Mouse (Mus musculus) heart, embryonic 10.5 days (tissue): ENCODE data around the gene Agbl3. TPM values are rescaled to one million over a fixed set of nuclear protein-coding genes. Genes with fewer than 3 reads are reported as not detected.

Source experiments
- DNase-seq: peaks from one replicate; pipeline ENCODE4 v3.0.0-alpha.2; 2017; ENCODE audit warnings: low spot score
- H3K27ac ChIP-seq: fragments of 300-500 bp; sonication (generic); 2 replicates; pipeline ENCODE4 v1.5.1; 2016; ENCODE audit warnings: mild to moderate bottlenecking
- H3K27me3 ChIP-seq: fragments of 300-500 bp; sonication (generic); 2 replicates; pipeline ENCODE4 v1.6.1; 2016; ENCODE audit warnings: mild to moderate bottlenecking; ENCODE audit not compliant: poor library complexity, insufficient read depth, severe bottlenecking
- H3K36me3 ChIP-seq: fragments of 300-500 bp; sonication (generic); 2 replicates; pipeline ENCODE4 v1.6.1; 2016; ENCODE audit warnings: mild to moderate bottlenecking, moderate library complexity
- H3K4me1 ChIP-seq: fragments of 300-500 bp; sonication (generic); 2 replicates; pipeline ENCODE4 v1.6.1; 2016; ENCODE audit warnings: mild to moderate bottlenecking
- H3K4me3 ChIP-seq: fragments of 300-500 bp; sonication (generic); 2 replicates; pipeline ENCODE4 v1.5.1; 2016; ENCODE audit warnings: mild to moderate bottlenecking, moderate library complexity
- H3K9me3 ChIP-seq: fragments of 300-500 bp; sonication (generic); 2 replicates; pipeline ENCODE4 v1.6.1; 2016; ENCODE audit warnings: mild to moderate bottlenecking, moderate library complexity
- WGBS: fragments of 180-500 bp; shearing (Covaris S2); methylation state at CpG from one replicate; pipeline ENCODE4 v1.1.7; 2016; 5-methylcytosine and 5-hydroxymethylcytosine counted together
- polyA plus RNA-seq: library from polyadenylated mRNA; unstranded; fragments of >200 nt; fragmentation: Nextera tagmentation; extraction: Ambion mirVana; gene quantifications from 2 replicates; pipeline ENCODE4 v1.2.1, GENCODE M21; 2016

The Agbl3 gene
- polyA plus RNA-seq, 1 experiment from 2014 or later, result 6.0 TPM

DNA sequence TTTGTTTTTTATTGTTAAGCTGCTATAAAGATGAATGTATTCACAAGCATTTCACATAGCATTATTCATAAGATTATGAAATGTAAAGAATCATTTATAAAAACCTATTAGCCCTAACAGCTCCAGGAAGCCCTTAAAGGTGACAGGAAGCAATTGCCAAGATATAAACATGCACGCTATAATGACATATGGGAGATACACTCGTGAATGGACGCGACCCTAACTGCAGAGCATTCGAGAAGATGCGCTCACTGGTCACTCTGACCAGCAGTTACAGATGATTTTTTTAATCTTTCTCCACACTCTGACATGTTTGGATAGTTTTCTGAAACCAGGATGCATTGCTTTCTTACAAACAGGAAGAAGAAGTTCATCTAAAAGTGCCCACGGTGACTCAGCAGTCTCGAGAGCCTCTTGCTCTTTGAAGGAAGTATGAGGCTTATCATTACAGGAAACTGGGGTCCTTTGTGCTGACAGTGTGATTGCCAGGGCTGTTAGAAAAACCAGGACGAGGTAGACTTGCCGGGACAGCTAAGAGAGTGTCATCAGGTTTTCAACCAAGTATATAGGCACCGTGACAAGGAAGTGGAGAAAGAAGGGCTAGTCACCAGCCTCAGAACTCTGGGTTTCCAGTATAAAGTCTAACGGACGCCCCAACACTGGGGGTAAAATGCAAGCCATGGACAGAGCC lies 89.1 kb downstream of the Agbl3 start:
- H3K4me1 ChIP-seq, result peaks cover 60% of the 10 kb centered on the region
- H3K36me3 ChIP-seq, result peaks cover 4% of the 10 kb centered on the region
- H3K4me3 ChIP-seq, result no peak overlapping the region
- WGBS, result 47% methylated on average over 13 of the region's 13 CpGs
- peak overlapping the region; percentile 73 for H3K27ac ChIP-seq
- H3K27me3 ChIP-seq, result no peaks in the 10 kb centered on the region
- DNase-seq, result no peak
- H3K9me3 ChIP-seq, result no peaks in the 10 kb centered on the region

DNA sequence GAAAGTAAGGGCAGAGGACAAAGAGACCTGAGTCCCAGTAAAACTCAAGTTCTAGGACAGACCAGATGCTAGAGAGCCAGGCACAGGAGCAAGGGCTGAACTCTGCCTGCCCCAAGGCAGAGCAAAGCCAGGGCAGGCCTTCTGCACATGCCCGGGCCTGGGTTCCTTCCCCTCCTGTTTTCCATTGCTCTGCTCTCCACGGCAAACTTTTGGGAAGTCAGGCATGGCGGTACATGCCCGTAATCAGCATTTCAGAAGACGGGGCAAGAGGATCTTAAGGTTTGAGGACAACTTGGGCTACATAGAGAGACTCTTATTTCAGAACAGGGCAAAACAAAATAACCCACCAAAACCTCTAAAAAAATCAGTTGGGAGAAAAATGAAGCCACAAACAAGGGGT lies 89.9 kb downstream of the Agbl3 start:
- Histone ChIP-seq H3K4me3 (no peak overlapping the region), H3K9me3 (no peaks in the 10 kb centered on the region), H3K4me1 (peaks cover 66% of the 10 kb centered on the region), H3K27ac (peak overlapping the region; percentile 73), H3K27me3 (no peaks in the 10 kb centered on the region), H3K36me3 (peaks cover 4% of the 10 kb centered on the region)
- no peak for DNase-seq
- WGBS, result 71% methylated on average over 5 of the region's 5 CpGs

DNA sequence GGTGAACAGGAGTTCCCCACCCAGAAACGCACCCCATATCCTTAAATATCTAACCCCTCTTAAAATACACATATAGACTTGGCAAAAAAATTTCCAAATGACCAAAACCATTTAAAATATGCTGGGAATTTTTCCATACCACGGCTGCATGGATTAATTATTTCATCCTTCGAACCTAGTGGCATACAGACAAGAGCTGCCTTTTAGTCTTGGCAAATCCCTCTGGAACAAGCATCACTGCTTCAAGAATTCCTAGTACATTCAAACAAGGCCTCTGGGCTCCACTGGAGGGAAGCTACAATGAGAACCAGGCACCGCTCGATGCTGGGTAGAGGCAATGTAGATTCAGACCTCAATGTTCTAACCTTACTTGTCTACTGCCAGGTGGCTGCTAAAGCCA lies 90.5 kb downstream of the Agbl3 start:
- DNase-seq, result no peak
- Histone ChIP-seq H3K4me3 (no peak overlapping the region), H3K27ac (peak overlapping the region; percentile 73; the same call in 1 of the 2 replicates), H3K9me3 (no peaks in the 10 kb centered on the region), H3K4me1 (peaks cover 66% of the 10 kb centered on the region), H3K36me3 (peaks cover 4% of the 10 kb centered on the region), H3K27me3 (no peaks in the 10 kb centered on the region)
- WGBS, result 83% methylated on average over 5 of the region's 5 CpGs

DNA sequence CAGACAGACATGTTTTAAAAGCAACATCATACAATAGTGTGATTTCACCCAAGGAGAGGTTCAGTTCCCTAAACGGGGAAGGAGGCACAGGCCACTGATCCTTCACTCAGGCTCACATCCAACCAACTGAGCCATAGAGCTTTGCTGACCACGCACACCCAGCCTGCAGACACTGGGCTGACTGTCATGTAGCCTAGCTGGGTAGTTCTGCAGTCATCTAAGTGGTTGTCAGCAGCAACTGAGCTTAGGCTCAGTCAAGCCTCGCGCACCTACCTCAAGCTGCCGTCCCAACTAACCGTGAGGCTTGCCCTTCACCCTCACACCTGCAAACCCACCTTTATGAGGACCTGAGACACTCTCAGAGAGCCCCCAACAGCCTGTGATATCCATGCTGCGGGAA lies 91.7 kb downstream of the Agbl3 start:
- no peak for DNase-seq
- Histone ChIP-seq H3K36me3 (peaks cover 4% of the 10 kb centered on the region), H3K27ac (peak overlapping the region; percentile 45; the same call in 1 of the 2 replicates), H3K4me3 (no peak overlapping the region), H3K4me1 (peaks cover 68% of the 10 kb centered on the region), H3K9me3 (no peaks in the 10 kb centered on the region), H3K27me3 (no peaks in the 10 kb centered on the region)
- 92% methylated on average over 7 of the region's 7 CpGs for WGBS

DNA sequence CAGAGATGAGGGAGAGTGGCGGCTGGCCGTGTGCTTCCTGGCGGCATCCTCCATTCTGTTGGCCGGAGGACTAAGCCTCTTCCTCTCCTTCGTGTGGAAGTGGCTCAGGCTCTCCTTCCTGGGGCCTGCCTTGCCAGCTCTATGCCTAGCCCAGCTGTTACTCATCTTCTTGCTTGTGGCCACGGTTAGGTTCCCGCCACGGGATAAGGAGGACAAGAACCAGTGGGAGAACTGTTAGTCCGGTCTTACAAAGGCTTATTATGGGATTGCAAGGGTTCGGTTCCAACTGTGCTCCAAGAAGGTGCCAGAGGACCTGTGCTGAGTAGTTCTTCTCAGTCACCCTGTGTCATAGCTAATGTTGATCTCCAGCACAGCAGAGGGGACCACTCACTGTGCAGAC lies 92.6 kb downstream of the Agbl3 start:
- Histone ChIP-seq H3K4me3 (no peak overlapping the region), H3K27me3 (no peaks in the 10 kb centered on the region), H3K4me1 (peaks cover 70% of the 10 kb centered on the region), H3K9me3 (no peaks in the 10 kb centered on the region), H3K36me3 (peaks cover 4% of the 10 kb centered on the region), H3K27ac (peak overlapping the region; percentile 45; the same call in 1 of the 2 replicates)
- WGBS, result 86% methylated on average over 10 of the region's 10 CpGs
- no peak for DNase-seq

DNA sequence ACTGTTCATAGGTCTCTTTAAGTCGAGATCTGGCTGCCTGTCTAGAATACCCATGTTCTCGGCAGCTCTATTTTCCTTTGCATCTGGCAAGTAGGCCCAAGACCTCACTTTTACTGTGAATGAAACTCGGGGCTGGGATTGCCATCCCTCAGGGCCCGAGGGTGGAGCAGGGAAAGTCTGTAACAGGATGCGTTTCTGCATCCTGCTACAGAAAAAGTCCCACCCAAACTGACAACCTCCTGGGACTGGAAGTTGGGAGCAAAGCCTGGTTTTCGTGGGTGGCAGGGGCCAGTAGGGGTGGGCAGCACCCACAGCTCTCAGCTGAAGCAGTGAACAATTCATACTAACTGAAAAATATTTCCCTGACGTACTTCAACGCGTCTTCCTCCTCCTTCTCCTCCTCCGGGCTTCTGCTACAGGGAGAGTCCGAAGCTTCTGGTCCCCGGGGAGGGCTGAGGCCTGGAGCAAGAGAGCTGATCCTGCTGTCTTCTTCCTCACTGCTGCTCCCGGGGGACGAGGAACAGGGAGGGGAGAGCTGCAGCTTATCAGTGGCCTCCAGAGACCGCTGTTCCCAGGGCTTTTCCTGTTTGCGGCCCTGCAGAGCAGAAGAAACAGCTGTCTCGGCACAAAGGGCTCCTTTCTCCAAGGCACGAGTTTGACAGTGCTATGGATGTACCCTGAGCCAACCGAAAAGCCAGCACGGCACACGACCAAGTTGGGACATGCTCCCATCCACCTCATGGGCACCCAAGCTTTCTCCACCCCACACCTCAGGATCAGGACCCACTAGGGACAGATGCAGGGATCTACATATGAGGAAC lies 94.1 kb downstream of the Agbl3 start:
- H3K4me3 ChIP-seq, result no peak overlapping the region
- DNase-seq, result no peak
- peak overlapping the region; percentile 96 for H3K27ac ChIP-seq
- H3K4me1 ChIP-seq, result peaks cover 69% of the 10 kb centered on the region
- H3K36me3 ChIP-seq, result peaks cover 4% of the 10 kb centered on the region
- H3K9me3 ChIP-seq, result no peaks in the 10 kb centered on the region
- 36% methylated on average over 21 of the region's 21 CpGs for WGBS
- no peaks in the 10 kb centered on the region for H3K27me3 ChIP-seq

DNA sequence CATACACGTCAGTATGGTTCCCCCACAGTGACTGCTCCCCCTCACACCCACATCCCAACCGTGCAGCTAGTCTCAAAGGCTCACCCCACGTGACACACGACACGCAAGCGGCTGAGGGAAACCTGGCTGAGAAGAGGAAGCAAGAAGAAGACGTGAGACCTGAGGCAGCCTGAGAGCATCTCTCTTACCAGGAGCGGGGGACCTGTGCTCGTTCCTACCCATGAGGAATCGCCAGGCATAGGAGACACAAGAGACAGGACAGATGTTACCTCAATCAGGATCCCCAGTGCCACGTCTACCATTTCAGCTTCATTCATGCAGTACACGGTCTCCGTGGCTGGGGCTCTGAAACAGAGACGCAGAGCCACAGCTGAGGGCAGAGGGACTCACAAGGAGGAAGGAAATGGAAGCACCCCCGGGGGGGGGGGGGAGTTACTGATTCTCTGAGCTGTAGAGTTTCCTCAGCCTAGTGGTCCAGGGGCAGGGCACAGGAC lies 95.1 kb downstream of the Agbl3 start:
- WGBS, result 79% methylated on average over 15 of the region's 15 CpGs
- H3K27me3 ChIP-seq, result no peaks in the 10 kb centered on the region
- H3K9me3 ChIP-seq, result no peaks in the 10 kb centered on the region
- peaks cover 59% of the 10 kb centered on the region for H3K4me1 ChIP-seq
- H3K4me3 ChIP-seq, result no peak overlapping the region
- H3K36me3 ChIP-seq, result peaks cover 13% of the 10 kb centered on the region
- peak overlapping the region; percentile 96 for H3K27ac ChIP-seq
- no peak for DNase-seq

DNA sequence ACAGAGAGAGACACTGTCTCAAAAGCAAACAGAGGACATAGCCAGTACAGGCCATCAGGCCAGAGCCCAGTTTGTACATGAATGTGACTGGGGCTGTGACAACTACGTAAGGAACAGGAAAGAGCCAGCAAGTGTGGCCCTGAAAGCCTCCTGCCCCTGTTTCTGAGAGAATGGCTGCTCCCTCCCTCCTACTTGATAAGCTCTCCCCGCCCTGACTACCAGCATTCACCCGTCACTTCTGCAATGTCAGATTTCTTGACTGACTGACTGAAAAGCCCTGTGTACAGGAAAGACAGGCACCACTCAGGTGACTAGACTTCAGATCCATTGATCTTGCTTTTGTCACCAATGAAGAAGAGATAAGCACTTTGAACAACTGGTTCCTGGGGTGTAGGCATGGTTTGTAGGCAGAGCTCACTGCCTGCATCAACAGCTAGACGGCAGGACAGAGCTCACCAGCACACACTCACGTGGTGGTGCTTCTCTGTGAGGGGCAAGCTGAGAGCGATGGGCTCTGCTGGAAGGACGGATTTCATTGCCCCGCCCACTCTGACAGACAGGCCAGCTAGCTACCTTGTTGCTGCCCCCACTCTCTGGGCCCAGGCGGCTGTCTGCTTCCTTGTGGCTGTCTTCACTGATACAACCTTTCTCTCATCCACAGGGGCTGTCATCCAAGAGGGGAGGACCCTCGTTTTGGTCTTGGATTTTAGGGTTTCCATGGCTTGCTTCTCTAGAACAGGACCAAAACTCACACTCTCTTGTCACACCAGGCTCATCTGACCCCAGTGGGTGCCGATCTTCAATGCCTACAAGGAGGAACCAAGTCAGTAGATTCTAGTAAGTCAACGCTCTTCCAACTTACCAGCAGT lies 96.0 kb downstream of the Agbl3 start:
- Histone ChIP-seq H3K27me3 (no peaks in the 10 kb centered on the region), H3K9me3 (no peaks in the 10 kb centered on the region), H3K27ac (peak overlapping the region; percentile 96), H3K36me3 (peaks cover 22% of the 10 kb centered on the region), H3K4me3 (peak overlapping the region; percentile 78; the same call in 1 of the 2 replicates), H3K4me1 (peaks cover 52% of the 10 kb centered on the region)
- no peak for DNase-seq
- WGBS, result 21% methylated on average over 12 of the region's 12 CpGs

DNA sequence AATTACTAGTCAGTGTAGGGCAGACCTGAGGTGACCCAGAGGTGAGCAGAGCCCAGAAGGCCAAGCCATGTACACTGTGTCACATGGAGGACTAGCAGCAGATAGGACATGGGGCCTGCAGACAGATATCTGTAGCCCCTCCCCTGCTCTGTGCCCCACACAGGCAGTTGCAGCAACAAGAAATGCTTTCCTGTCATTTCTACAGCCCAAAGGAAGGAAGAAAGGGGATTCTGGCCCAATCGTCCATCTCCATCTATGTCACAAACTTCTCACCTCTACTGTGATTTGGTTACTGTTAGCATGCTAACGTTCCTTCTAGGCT lies 96.6 kb downstream of the Agbl3 start:
- WGBS, result 26% methylated on average over 2 of the region's 2 CpGs
- Histone ChIP-seq H3K9me3 (no peaks in the 10 kb centered on the region), H3K4me3 (peak overlapping the region; percentile 78), H3K4me1 (peaks cover 51% of the 10 kb centered on the region), H3K27me3 (no peaks in the 10 kb centered on the region), H3K36me3 (peaks cover 25% of the 10 kb centered on the region), H3K27ac (peak overlapping the region; percentile 96)
- peak; percentile 78 for DNase-seq

DNA sequence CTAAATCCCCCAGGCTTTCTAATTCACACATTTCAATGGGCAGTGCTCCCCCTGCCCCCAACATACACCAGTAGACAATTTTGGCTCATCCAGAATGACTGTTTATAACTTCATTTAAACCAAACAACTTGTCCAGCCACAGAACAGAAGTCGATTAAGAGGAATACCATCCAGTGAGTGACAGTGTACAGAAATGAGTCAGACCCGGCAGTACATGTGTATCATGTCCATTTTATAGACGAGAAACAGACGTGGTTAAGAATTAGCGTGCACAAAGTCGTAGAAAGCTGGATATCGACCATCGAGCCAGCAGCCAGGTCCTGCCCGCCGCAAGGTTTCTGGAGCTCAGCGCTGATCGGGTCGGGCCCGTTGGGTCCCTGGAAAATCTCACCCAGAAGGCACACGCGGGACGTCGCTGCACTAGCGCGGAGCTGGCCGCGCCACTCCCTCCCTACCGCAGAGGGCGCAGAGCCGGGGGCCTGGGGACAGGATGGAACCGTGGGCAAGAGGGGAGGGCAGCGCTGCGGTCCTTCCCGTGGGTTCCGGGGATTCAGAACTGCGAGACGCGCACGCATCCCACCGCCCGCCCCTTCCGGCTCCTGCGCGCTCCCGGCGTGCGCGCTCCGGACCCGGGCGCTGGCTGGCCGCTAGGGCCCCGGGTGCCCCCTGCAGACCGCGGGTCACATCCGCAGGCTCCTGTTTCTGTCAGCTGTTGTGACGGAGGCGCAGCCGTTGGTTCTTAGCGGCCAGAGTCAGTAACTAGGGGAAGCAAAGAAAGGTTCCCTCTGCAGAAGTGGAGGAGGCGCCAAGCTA lies 97.5 kb downstream of the Agbl3 start, which contains the start of gene Cyren:
Gene Cyren, minus strand, starts transcription at position 552 of the 813 bp plus-strand sequence.
- Histone ChIP-seq H3K4me3 (peak within 1 kb of the TSS; percentile 78), H3K9me3 (no peaks in the 10 kb centered on the region), H3K36me3 (peaks cover 35% of the 10 kb centered on the region), H3K27ac (peak within 1 kb of the TSS; percentile 96), H3K27me3 (no peaks in the 10 kb centered on the region), H3K4me1 (peaks cover 50% of the 10 kb centered on the region)
- DNase-seq, result peak; percentile 96
- WGBS, result under 1% methylated on average over 56 of the region's 56 CpGs

DNA sequence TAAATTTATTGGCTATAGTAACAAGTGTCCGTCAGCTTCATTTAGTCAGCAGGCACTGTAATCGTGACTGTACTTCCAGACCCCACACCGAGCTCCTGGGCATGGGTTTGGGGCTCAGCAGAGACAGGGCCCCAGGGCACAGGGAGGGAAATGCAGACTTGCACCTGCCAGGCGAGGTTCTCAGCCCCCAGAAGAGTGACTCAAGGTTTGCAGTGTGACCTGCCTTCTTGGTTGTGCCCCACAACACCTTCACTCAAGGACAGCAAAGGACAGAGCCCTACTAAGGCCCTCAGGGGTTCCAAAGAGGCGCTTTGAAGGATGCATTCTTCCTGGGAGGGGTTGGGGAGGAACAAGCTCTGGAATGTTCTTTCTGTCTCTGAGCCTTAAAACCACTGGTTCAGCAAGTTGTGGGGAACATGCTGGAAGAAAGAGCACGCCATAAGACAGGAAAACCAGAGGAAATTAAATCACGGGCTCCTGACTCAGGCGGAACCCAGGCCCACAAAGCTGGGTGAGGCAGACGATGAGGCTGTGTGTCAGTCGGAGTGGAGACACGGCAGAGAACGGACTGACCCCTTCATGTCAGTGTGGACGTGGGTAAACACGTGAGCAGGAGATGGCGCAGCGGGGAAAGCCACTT lies 99.0 kb downstream of the Agbl3 start:
- Histone ChIP-seq H3K4me1 (peaks cover 42% of the 10 kb centered on the region), H3K9me3 (no peaks in the 10 kb centered on the region), H3K4me3 (no peak overlapping the region), H3K27me3 (no peaks in the 10 kb centered on the region), H3K36me3 (peaks cover 37% of the 10 kb centered on the region), H3K27ac (no peak overlapping the region)
- 88% methylated on average over 16 of the region's 16 CpGs for WGBS
- no peak for DNase-seq
